In the genomic region with DNA sequence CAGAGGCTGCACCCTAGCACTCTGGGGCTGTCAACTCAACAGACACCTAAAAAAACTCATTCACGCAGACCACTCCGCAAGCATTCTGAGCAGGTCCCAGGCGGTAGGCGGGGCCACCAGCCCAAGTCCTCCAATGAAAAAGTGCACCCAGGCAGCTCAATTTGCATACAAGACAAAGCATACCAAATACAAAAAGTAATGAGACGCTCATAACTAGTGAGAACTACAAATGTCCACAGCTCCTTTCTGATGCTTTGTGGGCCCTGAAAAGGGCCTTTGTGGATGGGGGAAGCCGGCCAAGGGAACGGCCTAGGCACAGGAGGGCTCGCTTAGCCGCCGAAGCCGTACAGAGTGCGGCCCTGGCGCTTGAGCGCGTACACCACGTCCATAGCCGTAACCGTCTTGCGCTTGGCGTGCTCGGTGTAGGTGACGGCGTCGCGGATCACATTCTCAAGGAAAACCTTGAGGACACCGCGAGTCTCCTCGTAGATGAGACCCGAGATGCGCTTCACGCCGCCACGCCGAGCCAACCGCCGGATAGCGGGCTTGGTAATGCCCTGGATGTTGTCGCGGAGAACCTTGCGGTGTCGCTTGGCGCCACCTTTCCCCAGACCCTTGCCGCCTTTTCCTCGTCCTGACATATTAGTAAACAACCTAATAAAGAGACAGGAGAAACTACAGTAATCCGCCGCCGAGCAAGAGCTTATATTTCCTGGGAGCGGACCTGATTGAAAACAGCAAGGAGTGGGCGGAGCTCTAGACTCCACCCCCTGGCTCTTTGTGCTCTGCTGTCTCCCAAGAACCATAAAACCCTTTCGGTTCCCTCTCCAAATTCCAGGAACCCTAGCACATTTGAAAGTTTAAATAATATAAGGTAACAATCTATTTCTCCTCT, we compare ENCODE assay signal across 8 mouse cellular contexts. TPM values are rescaled to one million over a fixed set of nuclear protein-coding genes. Genes with fewer than 3 reads are reported as not detected.
DNase-seq lines count a peak whose midpoint lies in the region; ATAC-seq and TF ChIP-seq lines count a peak whose summit lies in the region.

A gene (minus strand): TSS at position 677 of the 895 bp plus-strand sequence.

- H3K4me1 ChIP-seq in MEL (ENCODE audit: control insufficient read depth in 1 of 2, insufficient read depth in 2 of 2, low read length in 2 of 2) = peaks cover 0 to 4% of the 10 kb centered on the region in 2 experiments; a peak in 2 of 4 replicates
- H3K4me1 ChIP-seq in cerebellum, adult 2 months (ENCODE audit: control insufficient read depth, insufficient read depth, low read length) = peaks cover 2% of the 10 kb centered on the region; the same call in 1 of the 2 replicates
- peaks cover 5% of the 10 kb centered on the region for H3K4me1 ChIP-seq in forebrain, postnatal 0 days (ENCODE audit: insufficient read depth)
- peaks cover 3% of the 10 kb centered on the region; the same call in 1 of the 2 replicates for H3K4me1 ChIP-seq in lung, postnatal 0 days (ENCODE audit: insufficient read depth, low read depth, low read length)

- no peak for TF ChIP-seq CTCF in MEL (IDR thresholded peaks at IDR 0.05 in 2 of 3, conservative IDR thresholded peaks at IDR 0.05 in 1 of 3; ENCODE audit: control insufficient read depth in 1 of 3, insufficient read depth in 1 of 3, low read depth in 2 of 3, low read length in 3 of 3, poor library complexity in 1 of 3, severe bottlenecking in 1 of 3)
- no peak for TF ChIP-seq CTCF in cerebellum, adult 2 months (IDR thresholded peaks at IDR 0.05; ENCODE audit: borderline replicate concordance, insufficient read depth, low read depth, low read length)
- TF ChIP-seq CTCF in forebrain, postnatal 0 days (IDR thresholded peaks at IDR 0.05; ENCODE audit: low read depth) = no peak
- no peak for TF ChIP-seq CTCF in lung, postnatal 0 days (IDR thresholded peaks at IDR 0.05)

- H3K9ac ChIP-seq in MEL (ENCODE audit: control insufficient read depth, low read depth, low read length, poor library complexity, severe bottlenecking) = peak within 1 kb of the TSS; percentile 77
- peak within 1 kb of the TSS; percentile 90 for H3K9ac ChIP-seq in forebrain, postnatal 0 days
- H3K9ac ChIP-seq in lung, postnatal 0 days (replicated peaks; ENCODE audit: low read depth) = peak within 1 kb of the TSS; percentile 76

- peak within 1 kb of the TSS; percentile 7 to 47 for H3K4me3 ChIP-seq in MEL (ENCODE audit: control insufficient read depth in 1 of 2, insufficient read depth in 1 of 2, low read depth in 2 of 2, low read length in 2 of 2)
- peak within 1 kb of the TSS; percentile 80 for H3K4me3 ChIP-seq in cerebellum, adult 2 months (replicated peaks; ENCODE audit: insufficient read depth, low read depth, low read length)
- peak within 1 kb of the TSS; percentile 59 for H3K4me3 ChIP-seq in forebrain, postnatal 0 days (ENCODE audit: low read depth, low read length)
- H3K4me3 ChIP-seq in lung, postnatal 0 days (ENCODE audit: low read depth, low read length) = peak within 1 kb of the TSS; percentile 58

- TF ChIP-seq EP300 in MEL (IDR thresholded peaks at IDR 0.05; ENCODE audit: low read depth in 1 of 2, low read length in 2 of 2) = no peak
- peak; percentile 88 for TF ChIP-seq EP300 in lung, postnatal 0 days (IDR thresholded peaks at IDR 0.05)

- TF ChIP-seq POLR2A in MEL (IDR thresholded peaks at IDR 0.05; ENCODE audit: control insufficient read depth in 1 of 2, insufficient read depth in 1 of 2, low read depth in 1 of 2, low read length in 2 of 2, poor library complexity in 1 of 2) = peak; percentile 98 to 100
- TF ChIP-seq POLR2A in cerebellum, adult 2 months (IDR thresholded peaks at IDR 0.05; ENCODE audit: borderline replicate concordance, insufficient read depth, low read length) = peak; percentile 98; the same call in 1 of the 2 replicates

- H3K27me3 ChIP-seq in MEL (ENCODE audit: control insufficient read depth in 1 of 2, insufficient read depth in 2 of 2, low read length in 2 of 2) = no peaks in the 10 kb centered on the region
- no peaks in the 10 kb centered on the region for H3K27me3 ChIP-seq in cerebellum, adult 2 months (ENCODE audit: control insufficient read depth, insufficient read depth, low read length)
- H3K27me3 ChIP-seq in forebrain, postnatal 0 days (ENCODE audit: insufficient read depth, low read length) = no peaks in the 10 kb centered on the region
- H3K27me3 ChIP-seq in lung, postnatal 0 days (replicated peaks; ENCODE audit: insufficient read depth, low read length) = no peaks in the 10 kb centered on the region

- peaks cover 9% of the 10 kb centered on the region for H3K79me2 ChIP-seq in MEL (ENCODE audit: control insufficient read depth, insufficient read depth, low read length, poor library complexity)

- H3K36me3 ChIP-seq in MEL (ENCODE audit: control insufficient read depth in 1 of 2, insufficient read depth in 2 of 2, low read length in 2 of 2) = peaks cover 0 to 13% of the 10 kb centered on the region in 2 experiments; a peak in 2 of 4 replicates
- no peaks in the 10 kb centered on the region for H3K36me3 ChIP-seq in forebrain, postnatal 0 days (ENCODE audit: insufficient read depth)
- H3K36me3 ChIP-seq in lung, postnatal 0 days (ENCODE audit: insufficient read depth, low read length) = no peaks in the 10 kb centered on the region

- H3K4me2 ChIP-seq in forebrain, postnatal 0 days (ENCODE audit: low read depth) = peak within 1 kb of the TSS; percentile 64
- H3K4me2 ChIP-seq in lung, postnatal 0 days (replicated peaks; ENCODE audit: low read depth, low read length) = peak within 1 kb of the TSS; percentile 92

- no peaks in the 10 kb centered on the region for H3K9me3 ChIP-seq in MEL (replicated peaks; ENCODE audit: insufficient read depth, low read length)
- H3K9me3 ChIP-seq in forebrain, postnatal 0 days (ENCODE audit: low read length) = no peaks in the 10 kb centered on the region
- no peaks in the 10 kb centered on the region for H3K9me3 ChIP-seq in lung, postnatal 0 days (ENCODE audit: low read length)

- peak within 1 kb of the TSS; percentile 99 for H3K27ac ChIP-seq in MEL (ENCODE audit: control insufficient read depth, low read depth, low read length)
- H3K27ac ChIP-seq in cerebellum, adult 2 months (ENCODE audit: insufficient read depth, low read length) = peak within 1 kb of the TSS; percentile 96
- H3K27ac ChIP-seq in forebrain, postnatal 0 days (ENCODE audit: low read depth, low read length) = peak within 1 kb of the TSS; percentile 97
- peak within 1 kb of the TSS; percentile 95 for H3K27ac ChIP-seq in lung, postnatal 0 days (ENCODE audit: low read length)

- DNase-seq in MEL (ENCODE audit: low read depth, low spot score) = peak; percentile 99
- peak; percentile 95 to 98 for DNase-seq in cerebellum, adult 2 months
- peak; percentile 96 for DNase-seq in forebrain, postnatal 0 days
- peak; percentile 96 for DNase-seq in layer of hippocampus, adult 9-11 months
- peak; percentile 96 for DNase-seq in lung, postnatal 0 days (ENCODE audit: low spot score)
- DNase-seq in ovary, postnatal 14 days (ENCODE audit: low spot score) = peak; percentile 100
- peak; percentile 97 for DNase-seq in thymus, postnatal 14 days

- WGBS in cerebellum, adult 2 months = under 1% methylated on average over 50 of the region's 50 CpGs
- WGBS in forebrain, postnatal 0 days = under 1% methylated on average over 50 of the region's 50 CpGs
- WGBS in lung, postnatal 0 days = 1% methylated on average over 49 of the region's 50 CpGs

- TF ChIP-seq RAD21 in MEL (IDR thresholded peaks at IDR 0.05; ENCODE audit: low read depth, low read length) = no peak

- ATAC-seq in forebrain, postnatal 0 days = peak; percentile 81
- peak; percentile 65 to 70 for ATAC-seq in hematopoietic stem cell, adult 5-6 weeks (replicated peaks in 1 of 2; ENCODE audit: insufficient read depth in 1 of 2, low FRiP score in 2 of 2, low TSS enrichment in 1 of 2, low read depth in 1 of 2, poor library complexity in 2 of 2, severe bottlenecking in 2 of 2)
- ATAC-seq in lung, postnatal 0 days = peak; percentile 53

TF ChIP-seq in MEL, 35 proteins besides CTCF, POLR2A, EP300 and RAD21:
- TF ChIP-seq SIN3A (IDR thresholded peaks at IDR 0.05; ENCODE audit: low read length) (no peak), UBTF (IDR thresholded peaks at IDR 0.05; ENCODE audit: borderline replicate concordance, insufficient read depth, low read depth, low read length) (peak; percentile 98), NRF1 (IDR thresholded peaks at IDR 0.05; ENCODE audit: insufficient read depth, low read depth, low read length, poor library complexity, severe bottlenecking) (no peak), TBP (IDR thresholded peaks at IDR 0.05; ENCODE audit: low read depth, low read length) (peak; percentile 99), ZNF384 (IDR thresholded peaks at IDR 0.05; ENCODE audit: low read depth, low read length) (no peak), ZMIZ1 (IDR thresholded peaks at IDR 0.05; ENCODE audit: low read depth, low read length) (no peak), ZC3H11A (IDR thresholded peaks at IDR 0.05; ENCODE audit: low read depth, low read length) (no peak), SMC3 (IDR thresholded peaks at IDR 0.05; ENCODE audit: low read depth, low read length) (no peak), POLR2AphosphoS5 (IDR thresholded peaks at IDR 0.05; ENCODE audit: borderline replicate concordance, low read depth, low read length) (peak; percentile 100), MXI1 (IDR thresholded peaks at IDR 0.05; ENCODE audit: low read depth, low read length) (no peak), MAX (IDR thresholded peaks at IDR 0.05; ENCODE audit: low read length) (no peak), ELF1 (IDR thresholded peaks at IDR 0.05; ENCODE audit: low read depth, low read length) (no peak), GABPA (IDR thresholded peaks at IDR 0.05; ENCODE audit: low read depth, low read length) (no peak), TAL1 (IDR thresholded peaks at IDR 0.05; ENCODE audit: low read length) (no peak)

RNA-seq across cellular contexts. Expression of the gene that starts here (rescaled TPM):
- 306 and 416 TPM in 2 replicates for total RNA-seq in MEL (2012; rRNA removed)
- 1 to 10 TPM in 1 of 2 experiments, not detected in 1; 1.1 TPM for polyA plus RNA-seq in MEL (2012; ENCODE audit: insufficient read depth in 1 of 2, insufficient read length in 2 of 2, low read depth in 1 of 2, low replicate concordance in 2 of 2, missing spikeins in 1 of 2)
- 0.62 and 1.0 TPM in 2 replicates for polyA plus RNA-seq in cerebellum, adult 2 months (2012; rRNA removed)
- total RNA-seq in forebrain, postnatal 0 days (2014; rRNA removed) = 19.4 and 39.2 TPM in 2 replicates
- polyA plus RNA-seq in forebrain, postnatal 0 days (2015; fragmentation: Nextera tagmentation; extraction: Ambion mirVana) = 0.42 and 0.45 TPM in 2 replicates
- total RNA-seq in hematopoietic stem cell, adult 5-6 weeks (2017) = 14.3 and 32.2 TPM in 2 replicates
- polyA plus RNA-seq in lung, postnatal 0 days (2015; fragmentation: Nextera tagmentation; extraction: Ambion mirVana) = 1.5 and 1.6 TPM in 2 replicates

Comparison
In these comparisons a context has a peak if more than half of its experiments do, and no peak if none do; other contexts are left out.
1. Peak in every context shown above with its lines: DNase-seq, ATAC-seq, H3K4me3 ChIP-seq and H3K27ac ChIP-seq.
2. H3K4me3 ChIP-seq: peak in every context shown above with its lines; median percentile 80 in cerebellum, adult 2 months; 59 in forebrain, postnatal 0 days; 58 in lung, postnatal 0 days; 27 in MEL.